Mouse (Mus musculus): Measurements from ENCODE around the gene Sfi1. TPM values are rescaled to one million over a fixed set of nuclear protein-coding genes. Genes with fewer than 3 reads are reported as not detected.
"Not testable (repeated sequence)": the region's sequence is repeated elsewhere in the genome, so short reads cannot be mapped to it uniquely, and the experiment has no call there.

Sfi1 gene
- total RNA-seq, 4 experiments from 2014 or later = 64.1 to 80.1 (median 68.9) TPM

GRCm38 (mm10) chr11:3145359-3146165 is 47.7 kb downstream of the Sfi1 start:
- not testable (repeated sequence) for DNase-seq (ENCODE audit: low spot score in 2 of 2)

GRCm38 (mm10) chr11:3143984-3144383 is 49.3 kb downstream of the Sfi1 start:
- not testable (repeated sequence) for DNase-seq (ENCODE audit: low spot score in 2 of 2)

GRCm38 (mm10) chr11:3142413-3142812 is 50.9 kb downstream of the Sfi1 start:
- peak; percentile 86 to 93 for DNase-seq (ENCODE audit: low spot score in 2 of 2)

GRCm38 (mm10) chr11:3140967-3141535 is 52.2 kb downstream of the Sfi1 start:
- DNase-seq (ENCODE audit: low spot score in 2 of 2) = not testable (repeated sequence)

GRCm38 (mm10) chr11:3138323-3138722 is 54.9 kb downstream of the Sfi1 start:
- not testable (repeated sequence) for DNase-seq (ENCODE audit: low spot score in 2 of 2)

GRCm38 (mm10) chr11:3137279-3137678 is 56.0 kb downstream of the Sfi1 start:
- peak; percentile 59 to 62 for DNase-seq (ENCODE audit: low spot score in 2 of 2)

GRCm38 (mm10) chr11:3135956-3136355 is 57.3 kb downstream of the Sfi1 start:
- not testable (repeated sequence) for DNase-seq (ENCODE audit: low spot score in 2 of 2)

GRCm38 (mm10) chr11:3135391-3135790 is 57.9 kb downstream of the Sfi1 start:
- DNase-seq (ENCODE audit: low spot score in 2 of 2) = not testable (repeated sequence)

GRCm38 (mm10) chr11:3133360-3133759 is 59.9 kb downstream of the Sfi1 start:
- DNase-seq (ENCODE audit: low spot score in 2 of 2) = not testable (repeated sequence)

- DNase-seq (ENCODE audit: low spot score in 2 of 2) = peak in 1 of 2 experiments; percentile 7
Measured at GRCm38 (mm10) chr11:3132957-3133356, 60.3 kb downstream of the Sfi1 start.

GRCm38 (mm10) chr11:3132001-3132400 is 61.3 kb downstream of the Sfi1 start:
- peak; percentile 68 to 93 for DNase-seq (ENCODE audit: low spot score in 2 of 2)

- DNase-seq (ENCODE audit: low spot score in 2 of 2) = peak; percentile 81 to 95
Measured at GRCm38 (mm10) chr11:3129852-3130251, 63.4 kb downstream of the Sfi1 start.

- not testable (repeated sequence) for DNase-seq (ENCODE audit: low spot score in 2 of 2)
Measured at GRCm38 (mm10) chr11:3129276-3129675, 64.0 kb downstream of the Sfi1 start.

- not testable (repeated sequence) for DNase-seq (ENCODE audit: low spot score in 2 of 2)
Measured at GRCm38 (mm10) chr11:3127303-3127795, 65.9 kb downstream of the Sfi1 start.

- DNase-seq (ENCODE audit: low spot score in 2 of 2) = peak; percentile 100
Measured at GRCm38 (mm10) chr11:3126478-3127302, 66.6 kb downstream of the Sfi1 start.

GRCm38 (mm10) chr11:3125922-3126321 is 67.3 kb downstream of the Sfi1 start:
- not testable (repeated sequence) for DNase-seq (ENCODE audit: low spot score in 2 of 2)

- DNase-seq (ENCODE audit: low spot score in 2 of 2) = not testable (repeated sequence)
Measured at GRCm38 (mm10) chr11:3124932-3125810, 68.1 kb downstream of the Sfi1 start.

GRCm38 (mm10) chr11:3114403-3114802 is 78.9 kb downstream of the Sfi1 start:
- no peak for DNase-seq (ENCODE audit: low spot score in 2 of 2)

GRCm38 (mm10) chr11:3106154-3106553 is 87.1 kb downstream of the Sfi1 start:
- DNase-seq (ENCODE audit: low spot score in 2 of 2) = no peak

GRCm38 (mm10) chr11:3105261-3105731 is 88.0 kb downstream of the Sfi1 start:
- DNase-seq (ENCODE audit: low spot score in 2 of 2) = no peak

Measured in left cerebral cortex, adult 8-10 months (tissue).